Mouse (Mus musculus): Measurements from ENCODE around the gene Alkbh7. TPM values are rescaled to one million over a fixed set of nuclear protein-coding genes. Genes with fewer than 3 reads are reported as not detected.

Alkbh7 gene
- 10 to 100 TPM; 25.2 to 32.7 TPM for polyA plus RNA-seq (2017; shearing (Covaris generic))

GRCm38 (mm10) chr17:56997029-56997667 is at the start of gene Alkbh7:
Alkbh7 (plus strand) TSS chr17:56997339.

DNA sequence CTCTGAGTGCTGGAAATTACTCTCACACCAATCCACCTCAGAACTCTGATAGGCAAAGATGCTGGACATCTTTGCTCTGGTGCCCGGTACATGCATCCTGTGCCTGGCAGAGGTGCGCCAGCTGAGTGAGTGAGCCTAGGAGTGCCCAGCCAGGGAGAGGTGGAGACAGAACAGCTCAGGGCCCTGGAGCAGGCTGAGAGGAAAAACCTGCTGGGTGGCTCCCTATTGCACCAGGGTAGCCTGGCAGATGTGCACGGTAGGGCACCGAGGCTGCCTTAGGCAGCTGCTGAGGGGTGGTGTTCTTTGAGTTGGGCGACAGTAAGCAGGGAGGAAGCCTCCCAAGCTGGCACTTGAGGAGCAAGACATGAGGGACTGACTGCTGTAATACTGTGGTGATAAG is 15.1 kb upstream of the Alkbh7 start, which contains the start of gene Acer1:
Acer1 (minus strand) TSS at position 114 of the 400 bp plus-strand sequence.

GRCm38 (mm10) chr17:56990115-56990746 is 6.9 kb upstream of the Alkbh7 start, which contains the start of gene Clpp:
Clpp (plus strand) TSS chr17:56990305.

GRCm38 (mm10) chr17:56999968-57000609 is 3.0 kb downstream of the Alkbh7 start, which contains the start of gene Pspn:
Pspn (minus strand) TSS chr17:57000018.

GRCm38 (mm10) chr17:57011236-57012141 is 14.3 kb downstream of the Alkbh7 start, which contains the start of the genes Gtf2f1 and Gm17949:
Gtf2f1 (minus strand) TSS chr17:57011288.
Gm17949 (plus strand) TSS chr17:57011469.

DNA sequence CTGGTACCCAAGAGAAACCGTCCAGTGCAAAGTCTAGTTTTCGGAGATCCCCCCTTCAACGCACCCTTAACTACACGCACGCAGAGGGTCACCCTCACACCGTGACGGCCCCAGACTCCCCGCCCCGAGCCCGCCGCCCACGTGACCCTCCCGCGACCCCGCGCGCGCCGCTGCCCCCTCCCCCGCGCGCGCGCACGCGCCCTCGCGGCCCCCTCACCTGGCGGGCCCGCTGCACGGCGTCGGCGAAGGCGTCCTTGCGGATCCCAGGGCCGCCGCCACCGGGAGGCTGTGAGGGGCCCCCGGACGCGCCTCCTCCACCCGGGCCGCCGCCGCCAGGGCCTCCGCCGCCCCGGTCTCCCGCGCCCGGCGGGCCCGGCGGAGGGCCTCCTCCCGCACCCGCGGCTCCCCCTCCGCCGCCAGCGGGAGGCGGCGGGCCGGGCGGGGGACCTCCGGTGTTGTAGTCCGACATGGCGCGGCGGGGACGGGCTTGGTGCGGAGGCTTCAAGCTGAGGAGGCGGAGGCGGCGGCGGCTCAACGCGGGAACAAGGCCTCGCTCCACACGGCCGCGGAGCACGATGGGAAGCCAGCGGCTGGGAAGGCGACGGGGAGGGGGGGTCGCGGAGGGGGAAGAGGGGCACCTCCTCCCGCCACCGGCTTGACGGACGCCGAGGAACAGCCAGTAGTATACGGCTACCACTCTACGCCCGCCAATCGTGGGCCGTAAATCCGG is 34.0 kb downstream of the Alkbh7 start, which contains the start of gene Khsrp:
Khsrp (minus strand) TSS at position 592 of the 730 bp plus-strand sequence.

DNA sequence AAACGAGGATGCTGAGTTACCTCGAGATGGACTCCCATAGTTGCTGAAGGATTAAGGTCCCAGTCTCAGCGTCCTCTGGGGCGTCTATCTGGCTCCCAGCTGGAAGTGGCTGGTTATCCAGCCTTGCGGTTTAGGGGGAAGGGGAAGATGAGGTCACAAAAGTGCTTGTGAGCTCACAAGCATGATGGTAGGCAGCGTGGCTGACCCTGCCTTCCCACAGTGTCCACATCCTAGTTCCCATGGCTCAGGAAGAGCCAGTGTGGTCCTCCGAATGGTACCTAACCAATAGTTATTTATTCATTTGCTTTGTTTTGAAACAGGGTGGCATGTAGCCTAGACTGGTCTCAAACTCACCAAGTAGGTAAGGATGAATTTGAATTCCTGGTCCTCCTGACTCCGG is 44.4 kb downstream of the Alkbh7 start, which contains the start of gene Slc25a41:
Slc25a41 (minus strand) TSS at position 101 of the 400 bp plus-strand sequence.

Other genes with a start within 250 kb of the Alkbh7 start
- not detected for gene Nrtn, start 239.8 kb upstream of the Alkbh7 start, polyA plus RNA-seq (2017; shearing (Covaris generic))
- gene Dus3l, start 232.6 kb upstream of the Alkbh7 start, polyA plus RNA-seq (2017; shearing (Covaris generic)) = 10 to 100 TPM; 37.5 to 47.0 TPM
- 1 to 10 TPM in 1 of 2 experiments, under 1 TPM in 1; 0.69 to 1.7 TPM for gene Prr22, start 227.1 kb upstream of the Alkbh7 start, polyA plus RNA-seq (2017; shearing (Covaris generic))
- gene Rfx2, start 166.3 kb upstream of the Alkbh7 start, polyA plus RNA-seq (2017; shearing (Covaris generic)) = 1 to 10 TPM in 1 of 2 experiments, under 1 TPM in 1; 0.95 to 1.7 TPM
- not detected for gene Acsbg2, start 122.9 kb upstream of the Alkbh7 start, polyA plus RNA-seq (2017; shearing (Covaris generic))
- gene 1700061G19Rik, start 121.9 kb upstream of the Alkbh7 start, polyA plus RNA-seq (2017; shearing (Covaris generic)) = under 1 TPM; 0.10 to 0.27 TPM
- gene Mllt1, start 61.9 kb upstream of the Alkbh7 start, polyA plus RNA-seq (2017; shearing (Covaris generic)) = 10 to 100 TPM; 31.3 to 45.7 TPM
- gene Acer1, start 15.2 kb upstream of the Alkbh7 start, polyA plus RNA-seq (2017; shearing (Covaris generic)) = not detected
- 10 to 100 TPM; 46.4 to 81.8 TPM for gene Clpp, start 7.0 kb upstream of the Alkbh7 start, polyA plus RNA-seq (2017; shearing (Covaris generic))
- gene Pspn, start 2.7 kb downstream of the Alkbh7 start, polyA plus RNA-seq (2017; shearing (Covaris generic)) = not detected
- 10 to 100 TPM; 78.7 to 81.9 TPM for gene Gtf2f1, start 13.9 kb downstream of the Alkbh7 start, polyA plus RNA-seq (2017; shearing (Covaris generic))
- gene Gm17949, start 14.1 kb downstream of the Alkbh7 start, polyA plus RNA-seq (2017; shearing (Covaris generic)) = under 1 TPM in 1 of 2 experiments, not detected in 1; 0.25 TPM
- gene Khsrp, start 34.2 kb downstream of the Alkbh7 start, polyA plus RNA-seq (2017; shearing (Covaris generic)) = 10 to 100 TPM; 38.5 to 45.9 TPM
- gene Slc25a41, start 44.3 kb downstream of the Alkbh7 start, polyA plus RNA-seq (2017; shearing (Covaris generic)) = under 1 TPM in 1 of 2 experiments, not detected in 1; 0.33 TPM
- 1 to 10 TPM in 1 of 2 experiments, under 1 TPM in 1; 0.81 to 2.7 TPM for gene Crb3, start 61.8 kb downstream of the Alkbh7 start, polyA plus RNA-seq (2017; shearing (Covaris generic))
- gene Slc25a23, start 62.5 kb downstream of the Alkbh7 start, polyA plus RNA-seq (2017; shearing (Covaris generic)) = 10 to 100 TPM in 1 of 2 experiments, 1 to 10 TPM in 1; 4.3 to 12.1 TPM
- 100 to 1,000 TPM; 278 to 303 TPM for gene Dennd1c, start 81.2 kb downstream of the Alkbh7 start, polyA plus RNA-seq (2017; shearing (Covaris generic))
- 1 to 10 TPM; 1.8 to 2.4 TPM for gene Tubb4a, start 90.4 kb downstream of the Alkbh7 start, polyA plus RNA-seq (2017; shearing (Covaris generic))
- gene Tnfsf9, start 108.0 kb downstream of the Alkbh7 start, polyA plus RNA-seq (2017; shearing (Covaris generic)) = 10 to 100 TPM in 1 of 2 experiments, 1 to 10 TPM in 1; 8.9 to 10.4 TPM
- 1 to 10 TPM; 1.4 TPM for gene Cd70, start 152.4 kb downstream of the Alkbh7 start, polyA plus RNA-seq (2017; shearing (Covaris generic))
- 10 to 100 TPM in 1 of 2 experiments, 1 to 10 TPM in 1; 3.5 to 11.8 TPM for gene Tnfsf14, start 196.8 kb downstream of the Alkbh7 start, polyA plus RNA-seq (2017; shearing (Covaris generic))
- gene C3, start 230.8 kb downstream of the Alkbh7 start, polyA plus RNA-seq (2017; shearing (Covaris generic)) = 1 to 10 TPM; 2.0 to 8.7 TPM

Measured in activated CD4-positive, CD25-positive, alpha-beta regulatory T cell (primary cell).